Mouse (Mus musculus): ENCODE data around the gene BC030867.

- no peak for TF ChIP-seq POLR2A (IDR thresholded peaks at IDR 0.05; ENCODE audit: borderline replicate concordance, extremely low read depth, low read depth, low read length)
- no peak for TF ChIP-seq CTCF (IDR thresholded peaks at IDR 0.05; ENCODE audit: insufficient read depth, low read length)
Measured at GRCm38 (mm10) chr11:102285095-102285834, 36.6 kb downstream of the BC030867 start.

Measured in lung, adult 2 months (tissue).